Mouse (Mus musculus) monocyte, adult 5-6 weeks (primary cell): ENCODE results near the gene Rhbdf2. TPM values are rescaled to one million over a fixed set of nuclear protein-coding genes. Genes with fewer than 3 reads are reported as not detected.

Experiments used
- ATAC-seq: fragments of 153-309, 156-312 bp; replicated peaks from 2 replicates; pipeline ENCODE4 v1.8.0; 2017; ENCODE audit warnings: mild to moderate bottlenecking; ENCODE audit not compliant: low TSS enrichment, insufficient number of reproducible peaks, severe bottlenecking, poor library complexity, low FRiP score
- total RNA-seq: library from RNA; stranded (forward); fragments of 200-1000, 200-491, 200-594 nt; gene quantifications from 3 replicates; pipeline ENCODE4 v1.2.3, GENCODE M21; 2017

Gene Rhbdf2
- total RNA-seq, 1 experiment from 2014 or later, result 16.7 TPM

- ATAC-seq, result no peak
These were observed 52.3 kb downstream of the Rhbdf2 start for GRCm38 (mm10) chr11:116574486-116574885.

- no peak for ATAC-seq
These were observed 53.9 kb downstream of the Rhbdf2 start for GRCm38 (mm10) chr11:116572756-116573543.

GRCm38 (mm10) chr11:116571767-116572679 is 54.8 kb downstream of the Rhbdf2 start:
- ATAC-seq, result no peak

GRCm38 (mm10) chr11:116570821-116571220 is 56.0 kb downstream of the Rhbdf2 start:
- no peak for ATAC-seq

- no peak for ATAC-seq
These were observed 59.3 kb downstream of the Rhbdf2 start for GRCm38 (mm10) chr11:116567531-116567930.

- ATAC-seq, result no peak
These were observed 61.4 kb downstream of the Rhbdf2 start for GRCm38 (mm10) chr11:116565283-116566041.

GRCm38 (mm10) chr11:116556308-116556707 is 70.5 kb downstream of the Rhbdf2 start:
- ATAC-seq, result no peak

GRCm38 (mm10) chr11:116555572-116555971 is 71.2 kb downstream of the Rhbdf2 start:
- ATAC-seq, result no peak

- ATAC-seq, result 0 out of 2 replicates have a peak, but pooled peaks have one; percentile 55
These were observed 72.5 kb downstream of the Rhbdf2 start for GRCm38 (mm10) chr11:116554171-116554878.

GRCm38 (mm10) chr11:116552194-116552593 is 74.6 kb downstream of the Rhbdf2 start:
- ATAC-seq, result no peak

GRCm38 (mm10) chr11:116550748-116551147 is 76.1 kb downstream of the Rhbdf2 start:
- ATAC-seq, result no peak

GRCm38 (mm10) chr11:116549273-116550038 is 77.4 kb downstream of the Rhbdf2 start:
- ATAC-seq, result no peak

GRCm38 (mm10) chr11:116548780-116549179 is 78.0 kb downstream of the Rhbdf2 start:
- no peak for ATAC-seq

Other genes starting within 250 kb of the Rhbdf2 start
- 8.3 to 42.3 TPM (median 19.1 TPM) in 3 replicates for gene Rnf157, start 214.0 kb downstream of the Rhbdf2 start, total RNA-seq
- gene Ubald2, start 192.9 kb downstream of the Rhbdf2 start, total RNA-seq, result 55.7 to 125 TPM (median 100.0 TPM) in 3 replicates
- 0.85 to 0.95 TPM in 2 of 3 replicates, not detected in the other for gene Qrich2, start 160.8 kb downstream of the Rhbdf2 start, total RNA-seq
- 18.0 to 45.7 TPM (median 45.0 TPM) in 3 replicates for gene Prpsap1, start 132.8 kb downstream of the Rhbdf2 start, total RNA-seq
- not detected in 3 replicates for gene Sphk1, start 96.1 kb downstream of the Rhbdf2 start, total RNA-seq
- gene Ube2o, start 45.6 kb downstream of the Rhbdf2 start, total RNA-seq, result 16.3 to 21.9 TPM (median 19.8 TPM) in 3 replicates
- not detected in 3 replicates for gene Aanat, start 40.6 kb downstream of the Rhbdf2 start, total RNA-seq
- not detected in 3 replicates for gene Prcd, start 26.5 kb upstream of the Rhbdf2 start, total RNA-seq
- 0.29 TPM in 1 of 3 replicates, not detected in the others for gene Cygb, start 27.3 kb upstream of the Rhbdf2 start, total RNA-seq
- gene St6galnac1, start 148.5 kb upstream of the Rhbdf2 start, total RNA-seq, result not detected in 3 replicates
- gene Mxra7, start 201.0 kb upstream of the Rhbdf2 start, total RNA-seq, result 0.58 to 0.64 TPM in 2 of 3 replicates, not detected in the other
- gene Mettl23, start 216.3 kb upstream of the Rhbdf2 start, total RNA-seq, result 47.3 to 77.0 TPM (median 54.3 TPM) in 3 replicates
- gene Jmjd6, start 216.4 kb upstream of the Rhbdf2 start, total RNA-seq, result 80.8 to 81.6 TPM (median 81.0 TPM) in 3 replicates
- gene Mfsd11, start 225.4 kb upstream of the Rhbdf2 start, total RNA-seq, result 8.2 to 10.4 TPM (median 9.0 TPM) in 3 replicates
- gene Srsf2, start 226.1 kb upstream of the Rhbdf2 start, total RNA-seq, result 124 to 197 TPM (median 128 TPM) in 3 replicates